Mouse (Mus musculus) embryonic facial prominence, embryonic 10.5 days (tissue): Measurements from ENCODE around the gene Pla1a. TPM values are rescaled to one million over a fixed set of nuclear protein-coding genes. Genes with fewer than 3 reads are reported as not detected.
A peak's percentile ranks its signal among the peaks of the same experiment; 100 is the strongest.
"Not testable (repeated sequence)": the region's sequence is repeated elsewhere in the genome, so short reads cannot be mapped to it uniquely, and the experiment has no call there.

Source experiments
- DNase-seq: peaks from one replicate; pipeline ENCODE4 v3.0.0-alpha.2; 2017; ENCODE audit warnings: low spot score
- H3K27ac ChIP-seq: fragments of 300-500 bp; sonication (generic); replicated peaks from 2 replicates; pipeline ENCODE4 v1.5.1; 2016; ENCODE audit warnings: mild to moderate bottlenecking
- H3K27me3 ChIP-seq: fragments of 300-500 bp; sonication (generic); replicated peaks from 2 replicates; pipeline ENCODE4 v1.6.1; 2016; ENCODE audit warnings: low read depth, mild to moderate bottlenecking; ENCODE audit not compliant: poor library complexity, severe bottlenecking
- H3K36me3 ChIP-seq: fragments of 300-500 bp; sonication (generic); replicated peaks from 2 replicates; pipeline ENCODE4 v1.6.1; 2016; ENCODE audit warnings: mild to moderate bottlenecking, moderate library complexity
- H3K4me1 ChIP-seq: fragments of 300-500 bp; sonication (generic); 2 replicates; pipeline ENCODE4 v1.6.1; 2016
- H3K4me3 ChIP-seq: fragments of 300-500 bp; sonication (generic); 2 replicates; pipeline ENCODE4 v1.5.1; 2016; ENCODE audit warnings: mild to moderate bottlenecking, moderate library complexity
- H3K9me3 ChIP-seq: fragments of 300-500 bp; sonication (generic); 2 replicates; pipeline ENCODE4 v1.6.1; 2016; ENCODE audit warnings: mild to moderate bottlenecking
- WGBS: fragments of 180-500 bp; shearing (Covaris S2); methylation state at CpG from one replicate; pipeline ENCODE4 v1.1.7; 2016; 5-methylcytosine and 5-hydroxymethylcytosine counted together
- polyA plus RNA-seq: library from polyadenylated mRNA; unstranded; fragments of >200 nt; fragmentation: Nextera tagmentation; extraction: Ambion mirVana; gene quantifications from 2 replicates; pipeline ENCODE4 v1.2.1, GENCODE M21; 2016

The Pla1a gene
- polyA plus RNA-seq, 1 experiment from 2014 or later, result not detected

DNA sequence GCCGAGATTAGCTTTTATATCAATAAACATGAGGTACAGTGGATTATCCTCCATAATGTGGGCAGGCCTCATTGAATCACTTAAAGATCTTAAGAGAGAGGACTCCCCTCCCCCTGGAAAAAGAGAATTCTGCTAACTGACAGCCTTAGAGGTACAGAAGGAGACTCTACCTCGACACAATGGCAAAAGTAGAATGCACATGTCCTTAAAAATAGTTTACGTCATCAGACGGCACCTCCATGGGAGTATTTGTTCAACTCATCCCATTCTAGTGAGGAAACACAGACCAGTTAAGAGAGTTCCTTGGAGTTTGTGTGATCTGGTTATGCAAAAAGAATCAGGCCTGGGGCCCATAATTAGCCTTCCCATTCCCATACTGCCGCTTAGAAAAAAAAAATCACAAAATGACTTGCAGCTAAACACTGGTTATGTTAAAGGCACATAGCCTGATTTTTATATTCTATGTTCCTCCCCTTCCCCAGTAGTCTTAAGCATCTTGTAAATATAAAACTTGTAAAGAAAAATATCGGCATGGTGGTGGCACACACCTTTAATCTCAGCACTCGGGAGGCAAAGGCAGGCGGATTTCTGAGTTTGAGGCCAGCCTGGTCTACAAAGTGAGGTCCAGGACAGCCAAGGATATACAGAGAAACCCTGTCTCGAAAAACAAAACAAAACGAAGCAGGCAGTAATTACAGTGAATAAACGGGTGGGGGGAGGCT, 21.7 kb upstream of the Pla1a start:
- no peak for DNase-seq
- WGBS, result 85% methylated on average over 11 of the region's 11 CpGs
- Histone ChIP-seq H3K27ac (no peak overlapping the region), H3K9me3 (no peaks in the 10 kb centered on the region), H3K36me3 (peaks cover 12% of the 10 kb centered on the region), H3K27me3 (no peaks in the 10 kb centered on the region; the same call in 1 of the 2 replicates), H3K4me3 (no peak overlapping the region), H3K4me1 (peaks cover 28% of the 10 kb centered on the region)

DNA sequence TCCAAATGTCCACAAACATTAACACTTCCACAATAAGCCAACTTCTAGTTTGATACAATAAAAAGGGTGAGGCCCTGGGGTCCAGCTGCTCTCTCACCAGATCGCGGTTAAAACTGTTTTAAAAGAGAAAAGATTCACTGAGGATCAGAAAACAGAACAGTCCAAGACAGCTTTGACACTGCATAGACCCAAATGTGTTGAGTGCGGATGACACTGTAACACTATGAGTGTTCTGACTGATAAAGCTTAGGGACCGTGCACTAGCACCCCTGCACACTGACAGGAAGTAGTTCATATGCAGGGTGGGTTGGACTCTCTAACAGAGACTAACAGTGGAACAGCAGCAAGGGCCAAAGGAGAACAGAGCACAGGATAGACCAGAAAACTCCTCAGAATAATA, 21.0 kb upstream of the Pla1a start:
- peaks cover 28% of the 10 kb centered on the region for H3K4me1 ChIP-seq
- 88% methylated on average over 4 of the region's 4 CpGs for WGBS
- no peak overlapping the region for H3K4me3 ChIP-seq
- H3K36me3 ChIP-seq, result peaks cover 19% of the 10 kb centered on the region
- H3K9me3 ChIP-seq, result no peaks in the 10 kb centered on the region
- no peak for DNase-seq
- H3K27me3 ChIP-seq, result no peaks in the 10 kb centered on the region; the same call in 1 of the 2 replicates
- no peak overlapping the region for H3K27ac ChIP-seq

DNA sequence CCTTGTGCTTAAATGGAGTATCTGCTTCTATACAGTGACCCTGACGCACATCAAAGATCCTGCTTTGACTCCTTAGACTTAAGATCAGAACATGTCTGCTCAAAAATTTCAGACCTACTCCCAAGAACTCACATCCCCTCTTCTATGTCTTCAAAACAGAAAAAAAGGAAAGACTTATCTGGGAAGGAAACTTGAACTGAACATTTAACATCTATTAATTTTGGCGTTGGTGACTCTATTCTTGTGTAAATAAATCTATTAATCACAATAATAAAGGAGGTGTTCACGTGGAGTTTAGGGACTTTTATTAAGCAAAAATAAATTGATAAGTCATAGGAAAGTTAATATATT, 20.2 kb upstream of the Pla1a start:
- no peak for DNase-seq
- H3K27me3 ChIP-seq, result no peaks in the 10 kb centered on the region; the same call in 1 of the 2 replicates
- WGBS, result 38% methylated on average over 3 of the region's 3 CpGs
- H3K9me3 ChIP-seq, result no peaks in the 10 kb centered on the region
- peak overlapping the region; percentile 77 for H3K4me3 ChIP-seq
- H3K36me3 ChIP-seq, result peaks cover 27% of the 10 kb centered on the region
- H3K27ac ChIP-seq, result peak overlapping the region; percentile 98
- peaks cover 34% of the 10 kb centered on the region for H3K4me1 ChIP-seq

DNA sequence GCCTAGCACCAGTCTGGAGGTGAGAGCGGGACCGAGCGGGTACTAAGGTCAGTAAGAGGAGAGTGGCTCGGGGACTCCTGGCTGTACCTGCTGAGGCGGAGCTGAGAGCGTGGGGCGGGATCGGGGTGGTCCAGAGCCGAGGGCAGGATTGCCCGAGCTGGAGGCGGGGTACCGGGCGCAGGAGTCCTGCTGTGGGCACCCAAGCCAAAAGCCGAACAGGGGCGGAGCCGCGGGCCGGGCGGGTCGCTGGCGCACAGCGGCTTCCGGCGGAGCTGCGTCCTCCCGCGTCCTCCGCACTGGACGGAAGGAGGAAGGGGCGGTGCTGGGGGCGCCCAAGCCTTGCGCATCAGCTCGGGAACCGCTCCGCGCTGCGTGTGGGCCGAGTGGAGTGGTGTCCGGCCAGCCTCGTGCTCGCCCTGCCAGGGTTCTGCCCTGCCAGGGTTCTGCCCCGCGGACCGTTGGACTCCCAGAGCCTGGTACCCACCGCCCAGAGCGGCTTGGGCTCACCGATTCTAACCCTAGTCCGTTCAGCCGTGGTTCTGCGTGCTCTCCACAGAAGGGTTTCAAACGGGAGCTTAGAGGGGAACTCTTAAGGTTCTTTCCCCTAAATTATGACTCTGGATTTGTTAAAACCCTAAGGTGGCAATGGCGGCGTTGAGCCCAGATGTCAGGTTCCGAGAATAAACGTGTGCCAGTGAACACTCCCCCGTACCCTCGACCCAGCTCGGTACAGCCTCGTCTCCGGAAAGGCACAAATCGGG, 19.7 kb upstream of the Pla1a start, which contains the start of gene Adprh:
Gene Adprh, minus strand, starts transcription at position 262 of the 761 bp plus-strand sequence.
- Histone ChIP-seq H3K27ac (peak within 1 kb of the TSS; percentile 98), H3K27me3 (no peaks in the 10 kb centered on the region; the same call in 1 of the 2 replicates), H3K36me3 (peaks cover 33% of the 10 kb centered on the region), H3K4me3 (peak within 1 kb of the TSS; percentile 77), H3K4me1 (peaks cover 40% of the 10 kb centered on the region), H3K9me3 (no peaks in the 10 kb centered on the region)
- peak; percentile 93 for DNase-seq
- WGBS, result under 1% methylated on average over 61 of the region's 61 CpGs

DNA sequence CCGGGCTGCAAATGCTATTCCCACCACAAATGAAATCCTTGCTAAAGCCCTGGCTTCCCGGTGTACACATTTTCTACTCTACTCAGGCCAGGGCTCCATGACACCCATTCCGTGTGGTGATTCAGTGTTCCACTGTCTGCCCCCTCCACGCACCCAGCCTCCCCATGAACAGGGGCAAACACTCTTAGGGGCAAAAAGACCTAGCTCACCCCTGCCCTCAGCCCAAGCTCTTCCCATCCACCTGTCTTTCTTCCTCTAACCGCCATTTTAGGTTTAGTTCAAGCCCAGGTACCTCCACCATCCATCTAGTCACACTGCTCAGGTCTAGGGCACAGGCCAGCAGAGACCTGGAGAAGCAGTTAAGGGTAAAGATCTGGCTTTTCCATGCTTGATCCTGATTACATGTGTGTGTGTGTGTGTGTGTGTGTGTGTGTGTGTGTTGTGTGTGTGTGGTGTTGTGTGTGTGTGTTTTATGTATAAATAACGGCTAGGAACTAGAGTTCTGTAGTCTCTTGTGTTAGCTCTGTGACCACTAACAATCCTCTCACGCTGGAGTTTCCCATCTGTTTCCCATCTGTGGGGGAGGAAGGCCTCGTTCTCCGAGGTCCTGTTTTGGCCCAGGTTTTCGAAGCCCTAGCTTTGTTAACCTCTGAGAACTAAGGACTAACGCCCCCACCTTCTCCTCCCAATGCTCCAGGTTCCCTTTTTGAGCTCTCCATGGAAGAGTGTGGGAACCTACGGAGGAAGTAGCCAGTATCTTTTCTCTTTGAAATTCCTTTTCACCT, 18.7 kb upstream of the Pla1a start:
- peak; percentile 48 for DNase-seq
- Histone ChIP-seq H3K9me3 (no peaks in the 10 kb centered on the region; the same call in 1 of the 2 replicates), H3K27ac (peak overlapping the region; percentile 98), H3K36me3 (peaks cover 43% of the 10 kb centered on the region), H3K4me3 (peak overlapping the region; percentile 77), H3K4me1 (peaks cover 37% of the 10 kb centered on the region), H3K27me3 (no peaks in the 10 kb centered on the region; the same call in 1 of the 2 replicates)
- 46% methylated on average over 12 of the region's 12 CpGs for WGBS

DNA sequence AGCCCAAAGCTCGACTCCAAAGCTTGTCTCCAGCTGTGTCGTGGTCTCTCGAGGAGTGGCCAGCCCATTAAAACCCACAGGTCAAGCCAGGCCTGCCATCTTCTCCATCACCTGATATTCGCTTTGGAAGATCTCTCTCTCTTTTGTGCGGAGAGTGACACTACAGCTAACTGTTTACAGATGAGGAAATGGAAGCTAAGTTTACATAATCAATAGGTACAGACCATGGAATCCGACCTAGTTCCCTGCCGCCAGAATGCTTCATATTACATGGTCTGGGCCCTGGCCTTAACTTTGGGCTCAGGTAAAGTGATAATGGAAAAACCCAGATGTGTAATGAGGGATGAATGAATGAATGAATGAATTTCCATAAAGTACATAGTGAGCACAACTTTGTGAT, 17.8 kb upstream of the Pla1a start:
- no peaks in the 10 kb centered on the region; the same call in 1 of the 2 replicates for H3K27me3 ChIP-seq
- no peak overlapping the region for H3K27ac ChIP-seq
- H3K4me3 ChIP-seq, result peak overlapping the region; percentile 11; the same call in 1 of the 2 replicates
- H3K9me3 ChIP-seq, result no peaks in the 10 kb centered on the region; the same call in 1 of the 2 replicates
- WGBS, result 84% methylated on average over 7 of the region's 7 CpGs
- DNase-seq, result no peak
- peaks cover 52% of the 10 kb centered on the region for H3K36me3 ChIP-seq
- peaks cover 37% of the 10 kb centered on the region for H3K4me1 ChIP-seq

DNA sequence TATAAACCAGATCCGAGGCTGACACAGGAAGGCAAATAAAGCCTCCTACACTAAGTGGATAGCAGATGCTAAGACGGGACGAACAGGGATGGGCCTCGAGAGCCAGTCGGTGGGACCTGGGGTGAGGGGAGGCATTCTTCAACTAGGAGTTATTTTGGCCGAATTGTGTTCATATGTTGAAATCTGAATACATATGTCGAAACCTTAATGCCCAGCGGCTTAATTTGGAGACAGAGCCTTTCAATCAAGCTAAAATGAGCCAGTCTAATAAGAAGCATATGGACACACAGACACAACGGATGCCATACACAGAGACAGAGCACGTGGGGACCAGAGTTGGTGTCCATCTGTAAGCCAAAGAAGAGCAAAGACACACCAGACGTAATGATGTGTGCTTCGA, 15.5 kb upstream of the Pla1a start:
- WGBS, result 71% methylated on average over 12 of the region's 12 CpGs
- H3K9me3 ChIP-seq, result no peaks in the 10 kb centered on the region; the same call in none of the 2 replicates
- peak; percentile 28 for DNase-seq
- peaks cover 74% of the 10 kb centered on the region for H3K36me3 ChIP-seq
- no peak overlapping the region for H3K4me3 ChIP-seq
- no peaks in the 10 kb centered on the region for H3K27me3 ChIP-seq
- H3K4me1 ChIP-seq, result peaks cover 37% of the 10 kb centered on the region
- H3K27ac ChIP-seq, result peak overlapping the region; percentile 51; the same call in 1 of the 2 replicates

DNA sequence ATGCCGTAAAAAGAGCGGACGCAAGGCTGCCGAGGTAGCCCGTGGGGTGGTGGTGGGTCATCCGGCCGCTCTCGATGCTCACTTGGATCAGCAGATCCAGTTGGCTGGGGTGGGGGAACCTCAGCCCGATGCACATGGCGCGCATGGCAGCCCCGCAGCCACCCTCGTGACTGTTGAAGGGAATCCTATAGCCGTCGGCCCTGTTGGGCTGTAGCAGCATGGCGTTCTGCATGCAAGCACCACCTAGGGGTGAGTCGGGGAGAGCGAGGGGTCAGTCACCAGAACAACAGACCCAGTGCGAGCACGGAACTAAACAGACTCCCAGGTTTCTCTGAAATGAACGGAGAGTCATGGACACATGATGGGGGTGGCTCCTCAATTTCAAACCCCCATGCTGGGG, 14.4 kb upstream of the Pla1a start:
- H3K27ac ChIP-seq, result no peak overlapping the region; the same call in 1 of the 2 replicates

DNA sequence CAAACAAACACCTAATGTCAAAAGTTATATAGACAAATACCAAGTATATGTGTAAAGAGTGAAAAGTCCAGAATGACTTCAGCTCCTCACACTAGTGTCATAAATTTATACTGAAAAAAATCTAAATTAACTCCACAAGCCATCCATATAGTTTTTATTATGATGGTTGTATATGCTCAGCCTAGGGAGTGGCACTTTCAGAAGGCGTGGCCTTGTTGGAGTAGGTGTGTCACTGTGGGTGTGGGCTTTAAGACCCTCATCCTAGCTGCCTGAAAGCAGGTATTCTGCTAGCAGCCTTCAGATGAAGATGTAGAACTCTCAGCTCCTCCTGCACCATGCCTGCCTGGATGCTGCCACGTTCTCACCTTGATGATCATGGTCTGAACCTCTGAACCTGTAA, 13.2 kb upstream of the Pla1a start:
- not testable (repeated sequence) for H3K27ac ChIP-seq, H3K4me3 ChIP-seq, H3K9me3 ChIP-seq, DNase-seq, H3K27me3 ChIP-seq
- peaks cover 23% of the 10 kb centered on the region for H3K4me1 ChIP-seq
- WGBS, result 91% methylated on average over 2 of the region's 2 CpGs
- peaks cover 89% of the 10 kb centered on the region for H3K36me3 ChIP-seq

More for the DNA sequence above, 14.4 kb upstream of the Pla1a start:
- no peaks in the 10 kb centered on the region for H3K27me3 ChIP-seq
- peaks cover 85% of the 10 kb centered on the region for H3K36me3 ChIP-seq
- no peak overlapping the region for H3K4me3 ChIP-seq
- H3K9me3 ChIP-seq, result no peaks in the 10 kb centered on the region; the same call in none of the 2 replicates
- no peak for DNase-seq
- peaks cover 35% of the 10 kb centered on the region for H3K4me1 ChIP-seq
- WGBS, result 90% methylated on average over 21 of the region's 21 CpGs

DNA sequence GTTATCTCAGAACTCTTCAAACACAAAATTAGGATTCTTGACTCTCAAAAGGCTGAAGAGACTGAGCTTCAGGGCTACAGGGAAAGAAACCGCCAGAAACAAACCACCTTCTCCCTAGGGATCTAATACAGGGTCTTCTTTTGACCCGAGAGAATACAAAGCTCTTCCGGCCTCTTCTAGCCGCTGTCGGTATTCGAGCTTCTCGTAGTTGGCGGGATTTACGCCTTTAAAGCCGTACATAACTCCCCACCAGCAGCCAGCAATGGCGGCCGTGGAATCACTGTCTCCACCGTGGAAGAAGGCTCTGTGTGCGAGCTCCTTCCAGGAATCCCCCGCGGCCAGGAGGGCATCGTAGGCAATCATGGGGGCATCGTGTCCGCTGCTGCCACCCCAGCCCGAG, 12.6 kb upstream of the Pla1a start:
- H3K27ac ChIP-seq, result no peak overlapping the region
- H3K27me3 ChIP-seq, result no peaks in the 10 kb centered on the region
- no peak for DNase-seq
- no peaks in the 10 kb centered on the region; the same call in none of the 2 replicates for H3K9me3 ChIP-seq
- H3K4me1 ChIP-seq, result peaks cover 19% of the 10 kb centered on the region
- peaks cover 86% of the 10 kb centered on the region for H3K36me3 ChIP-seq
- H3K4me3 ChIP-seq, result no peak overlapping the region
- 95% methylated on average over 20 of the region's 20 CpGs for WGBS

DNA sequence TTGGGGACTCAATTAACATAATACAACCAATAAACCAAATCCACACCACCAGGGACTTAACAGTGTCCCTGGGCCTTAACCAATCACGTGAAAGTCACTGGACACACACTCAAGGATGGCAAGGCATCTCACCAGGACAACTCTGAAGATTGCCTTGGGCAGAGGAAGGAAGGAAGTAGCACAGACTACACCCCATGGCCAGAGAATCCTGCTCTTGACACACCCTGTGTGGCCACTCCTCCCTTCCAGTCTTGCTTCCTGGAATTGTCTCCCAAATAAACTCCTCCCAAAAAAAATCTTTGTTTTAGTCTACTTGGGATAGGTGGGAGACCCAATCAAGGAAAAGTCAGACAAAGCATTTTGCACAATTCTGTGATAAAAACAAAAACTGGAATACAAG, 12.1 kb upstream of the Pla1a start:
- Histone ChIP-seq H3K9me3 (no peaks in the 10 kb centered on the region; the same call in none of the 2 replicates), H3K27ac (no peak overlapping the region), H3K36me3 (peaks cover 80% of the 10 kb centered on the region), H3K27me3 (no peaks in the 10 kb centered on the region), H3K4me3 (no peak overlapping the region), H3K4me1 (peaks cover 14% of the 10 kb centered on the region)
- no peak for DNase-seq
- WGBS, result 93% methylated on average over 1 of the region's 1 CpGs
